Mouse (Mus musculus) left cerebral cortex, adult 18-20 months (tissue): Measurements from ENCODE around the gene Lrrc56. TPM values are rescaled to one million over a fixed set of nuclear protein-coding genes. Genes with fewer than 3 reads are reported as not detected.

Experiments used
- microRNA-seq, 2 experiments: library from miRNA; unstranded; fragments of <30 nt; microRNA quantifications; one replicate each; pipeline ENCODE4 v1.2.0; 2021
- total RNA-seq, 2 experiments: library from RNA; stranded (reverse); gene quantifications; 2 replicates each; pipeline ENCODE4 v1.2.3; 2021

Gene Lrrc56
- total RNA-seq, 2 experiments from 2014 or later = 2.7 to 4.4 TPM

Small RNA genes lying within 50 kb of the gene (microRNA-seq; reads per million reads assigned to microRNA genes)
- gene Mir210 = 125 to 200 reads per million in 2 experiments

Other genes starting within 250 kb of the Lrrc56 start
- not detected for gene Ifitm5, start 243.9 kb upstream of the Lrrc56 start, total RNA-seq
- gene Gm45717, start 238.2 kb upstream of the Lrrc56 start, total RNA-seq = not detected
- gene Ifitm2, start 238.2 kb upstream of the Lrrc56 start, total RNA-seq = 10 to 100 TPM; 13.3 to 16.1 TPM
- gene Ifitm1, start 226.9 kb upstream of the Lrrc56 start, total RNA-seq = 1 to 10 TPM; 2.0 to 3.4 TPM
- gene Ifitm3, start 183.4 kb upstream of the Lrrc56 start, total RNA-seq = 10 to 100 TPM; 12.9 to 13.6 TPM
- gene Ifitm6, start 176.2 kb upstream of the Lrrc56 start, total RNA-seq = under 1 TPM in 1 of 2 experiments, not detected in 1; 0.61 TPM
- gene Gm17387, start 165.0 kb upstream of the Lrrc56 start, total RNA-seq = not detected
- 10 to 100 TPM; 85.9 to 86.1 TPM for gene B4galnt4, start 133.1 kb upstream of the Lrrc56 start, total RNA-seq
- under 1 TPM; 0.26 to 0.33 TPM for gene Pkp3, start 115.9 kb upstream of the Lrrc56 start, total RNA-seq
- 1 to 10 TPM; 2.1 to 2.3 TPM for gene Sigirr, start 93.6 kb upstream of the Lrrc56 start, total RNA-seq
- not detected for gene Ano9, start 76.4 kb upstream of the Lrrc56 start, total RNA-seq
- 10 to 100 TPM; 43.9 to 51.1 TPM for gene Ptdss2, start 71.8 kb upstream of the Lrrc56 start, total RNA-seq
- 10 to 100 TPM; 39.0 to 43.2 TPM for gene Rnh1, start 21.3 kb upstream of the Lrrc56 start, total RNA-seq
- 100 to 1,000 TPM; 223 to 237 TPM for gene Hras, start 152 bp upstream of the Lrrc56 start, total RNA-seq
- not detected for gene Lmntd2, start 19.9 kb downstream of the Lrrc56 start, total RNA-seq
- gene Rassf7, start 21.7 kb downstream of the Lrrc56 start, total RNA-seq = 1 to 10 TPM; 1.4 to 2.5 TPM
- 10 to 100 TPM; 73.6 to 75.1 TPM for gene Phrf1, start 34.6 kb downstream of the Lrrc56 start, total RNA-seq
- 1 to 10 TPM in 1 of 2 experiments, under 1 TPM in 1; 1.00 to 2.0 TPM for gene Irf7, start 72.3 kb downstream of the Lrrc56 start, total RNA-seq
- gene Cdhr5, start 82.6 kb downstream of the Lrrc56 start, total RNA-seq = not detected
- gene Sct, start 85.0 kb downstream of the Lrrc56 start, total RNA-seq = not detected
- gene Drd4, start 97.8 kb downstream of the Lrrc56 start, total RNA-seq = under 1 TPM; 0.33 to 0.66 TPM
- gene Deaf1, start 133.5 kb downstream of the Lrrc56 start, total RNA-seq = 10 to 100 TPM; 62.8 to 70.5 TPM
- 10 to 100 TPM; 24.6 to 34.6 TPM for gene Tmem80, start 133.6 kb downstream of the Lrrc56 start, total RNA-seq
- gene Eps8l2, start 144.7 kb downstream of the Lrrc56 start, total RNA-seq = 1 to 10 TPM; 3.5 to 6.3 TPM
- 100 to 1,000 TPM in 1 of 2 experiments, 10 to 100 TPM in 1; 96.6 to 104 TPM for gene Taldo1, start 198.0 kb downstream of the Lrrc56 start, total RNA-seq
- gene Gatd1, start 220.0 kb downstream of the Lrrc56 start, total RNA-seq = 10 to 100 TPM; 40.4 to 45.1 TPM
- gene Cend1, start 235.3 kb downstream of the Lrrc56 start, total RNA-seq = 100 to 1,000 TPM; 274 to 309 TPM
- gene Slc25a22, start 243.7 kb downstream of the Lrrc56 start, total RNA-seq = 100 to 1,000 TPM; 251 to 254 TPM
- 1 to 10 TPM; 1.1 to 1.4 TPM for gene Pidd1, start 249.9 kb downstream of the Lrrc56 start, total RNA-seq